Mouse (Mus musculus): ENCODE data around the gene Rab22a. TPM values are rescaled to one million over a fixed set of nuclear protein-coding genes. Genes with fewer than 3 reads are reported as not detected.
"Not testable (repeated sequence)": the region's sequence is repeated elsewhere in the genome, so short reads cannot be mapped to it uniquely, and the experiment has no call there.

Rab22a gene
- polyA plus RNA-seq, 1 experiment from 2014 or later = 41.8 TPM

GRCm38 (mm10) chr2:173719115-173719514 is 59.6 kb downstream of the Rab22a start, which contains the start of gene 1700010B08Rik:
Gene 1700010B08Rik, plus strand, starts transcription at chr2:173719415.
- DNase-seq (ENCODE audit: low spot score) = not testable (repeated sequence)

GRCm38 (mm10) chr2:173722251-173722857 is 62.8 kb downstream of the Rab22a start:
- DNase-seq (ENCODE audit: low spot score) = no peak

- no peak for DNase-seq (ENCODE audit: low spot score)
These were observed 64.8 kb downstream of the Rab22a start for GRCm38 (mm10) chr2:173724382-173724781.

GRCm38 (mm10) chr2:173724940-173725807 is 65.6 kb downstream of the Rab22a start:
- no peak for DNase-seq (ENCODE audit: low spot score)

- DNase-seq (ENCODE audit: low spot score) = no peak
These were observed 66.3 kb downstream of the Rab22a start for GRCm38 (mm10) chr2:173725819-173726218.

- DNase-seq (ENCODE audit: low spot score) = no peak
These were observed 70.9 kb downstream of the Rab22a start for GRCm38 (mm10) chr2:173730444-173730966.

- DNase-seq (ENCODE audit: low spot score) = no peak
These were observed 74.9 kb downstream of the Rab22a start for GRCm38 (mm10) chr2:173734426-173734825.

GRCm38 (mm10) chr2:173737222-173737989 is 77.8 kb downstream of the Rab22a start, which contains the start of gene Vapb:
Gene Vapb, plus strand, starts transcription at chr2:173737511.
- peak; percentile 99 for DNase-seq (ENCODE audit: low spot score)

GRCm38 (mm10) chr2:173738232-173738631 is 78.7 kb downstream of the Rab22a start:
- no peak for DNase-seq (ENCODE audit: low spot score)

GRCm38 (mm10) chr2:173739107-173739506 is 79.5 kb downstream of the Rab22a start:
- no peak for DNase-seq (ENCODE audit: low spot score)

GRCm38 (mm10) chr2:173742090-173742489 is 82.5 kb downstream of the Rab22a start:
- DNase-seq (ENCODE audit: low spot score) = no peak

GRCm38 (mm10) chr2:173742744-173743143 is 83.2 kb downstream of the Rab22a start:
- DNase-seq (ENCODE audit: low spot score) = no peak

- DNase-seq (ENCODE audit: low spot score) = no peak
These were observed 84.7 kb downstream of the Rab22a start for GRCm38 (mm10) chr2:173744070-173744815.

GRCm38 (mm10) chr2:173748961-173749659 is 89.5 kb downstream of the Rab22a start:
- no peak for DNase-seq (ENCODE audit: low spot score)

GRCm38 (mm10) chr2:173755433-173756144 is 96.0 kb downstream of the Rab22a start:
- DNase-seq (ENCODE audit: low spot score) = no peak

Measured in thymus, postnatal 0 days (tissue).